Mouse (Mus musculus): ENCODE data around the gene Smok3c.
A peak's percentile ranks its signal among the peaks of the same experiment; 100 is the strongest.
"Not testable (repeated sequence)": the region's sequence is repeated elsewhere in the genome, so short reads cannot be mapped to it uniquely, and the experiment has no call there.

The Smok3c gene

DNA sequence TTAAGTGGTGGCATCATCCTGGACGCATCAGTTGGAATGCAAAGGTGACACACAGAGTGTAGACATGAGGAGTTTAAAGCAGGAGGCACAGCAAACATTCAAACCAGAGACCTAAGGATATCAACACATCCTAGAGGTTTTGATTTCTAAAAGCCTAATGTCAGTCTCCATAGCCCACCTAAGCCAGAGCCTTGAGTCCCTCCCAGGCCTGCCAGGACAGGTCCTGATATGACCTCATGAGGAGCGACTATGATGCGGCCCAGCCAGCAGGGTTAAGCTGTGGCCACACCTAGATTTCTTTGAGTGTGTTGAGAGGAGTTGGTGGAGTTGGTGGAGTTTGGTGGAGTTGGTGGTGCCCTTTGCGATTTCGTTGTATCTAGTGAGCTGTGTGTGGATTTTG lies at the start of gene Smok3c:
Gene Smok3c (plus strand): TSS at position 301 of the 400 bp plus-strand sequence.
- DNase-seq (ENCODE audit: low spot score in 2 of 2) = not testable (repeated sequence)

DNA sequence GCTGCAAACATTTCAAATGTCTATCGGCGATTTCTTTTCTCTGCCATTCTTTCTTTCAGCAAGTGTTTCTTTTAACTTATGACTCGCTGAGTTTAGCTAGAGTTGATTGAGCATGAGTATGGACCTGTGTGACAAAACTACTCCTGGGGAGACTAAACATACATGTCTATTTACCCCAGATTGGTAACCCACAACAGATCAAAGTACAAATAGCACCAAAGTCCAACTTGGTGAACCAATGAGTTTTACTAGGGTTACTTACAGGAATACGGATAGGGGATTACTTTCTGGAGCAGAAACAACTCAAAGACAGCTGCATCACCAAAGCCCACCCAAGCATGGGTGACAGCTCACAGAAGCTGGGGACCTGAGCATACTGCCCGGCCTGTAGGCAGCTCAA lies 43.6 kb upstream of the Smok3c start:
- no peak for DNase-seq (ENCODE audit: low spot score in 2 of 2)

DNA sequence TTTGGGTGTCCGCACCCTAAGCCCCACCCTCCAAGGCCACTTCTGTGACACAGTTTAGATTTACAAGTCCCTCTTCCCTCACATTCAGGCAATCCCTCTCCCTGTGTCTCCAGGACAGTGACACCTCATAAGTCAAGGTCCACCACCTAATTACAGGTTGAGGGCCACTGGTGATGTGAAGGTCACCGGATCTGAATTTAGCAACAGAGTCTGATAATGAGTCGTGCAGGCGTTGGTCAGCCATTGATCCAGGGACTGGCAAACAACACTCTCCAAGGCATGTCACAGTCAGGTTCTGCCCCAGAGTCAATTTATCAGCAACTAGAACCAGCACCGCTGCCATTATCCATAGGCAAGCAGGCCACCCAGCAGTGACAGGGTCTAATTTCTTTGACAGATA lies 40.6 kb upstream of the Smok3c start:
- DNase-seq (ENCODE audit: low spot score in 2 of 2) = no peak

DNA sequence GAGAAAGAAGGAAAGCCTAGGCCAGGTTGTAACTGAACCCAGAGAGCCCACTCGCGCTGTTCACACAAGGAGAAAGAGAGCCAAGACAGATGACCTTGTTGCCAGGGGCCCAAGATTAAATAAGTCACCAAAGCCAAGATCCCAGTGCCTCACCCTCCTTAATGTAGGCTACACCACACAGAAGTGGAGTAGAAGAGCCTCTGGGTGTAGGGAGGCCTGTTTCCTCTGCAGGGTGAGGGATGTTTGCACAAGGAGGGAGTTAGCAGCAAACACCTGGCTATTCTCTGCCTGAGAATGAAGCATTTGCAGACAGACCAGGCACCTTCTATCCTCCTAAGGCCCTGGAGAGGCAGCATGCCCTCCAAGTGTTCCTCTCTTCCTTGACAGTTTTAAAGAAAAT lies 36.5 kb upstream of the Smok3c start:
- DNase-seq (ENCODE audit: low spot score in 2 of 2) = no peak

DNA sequence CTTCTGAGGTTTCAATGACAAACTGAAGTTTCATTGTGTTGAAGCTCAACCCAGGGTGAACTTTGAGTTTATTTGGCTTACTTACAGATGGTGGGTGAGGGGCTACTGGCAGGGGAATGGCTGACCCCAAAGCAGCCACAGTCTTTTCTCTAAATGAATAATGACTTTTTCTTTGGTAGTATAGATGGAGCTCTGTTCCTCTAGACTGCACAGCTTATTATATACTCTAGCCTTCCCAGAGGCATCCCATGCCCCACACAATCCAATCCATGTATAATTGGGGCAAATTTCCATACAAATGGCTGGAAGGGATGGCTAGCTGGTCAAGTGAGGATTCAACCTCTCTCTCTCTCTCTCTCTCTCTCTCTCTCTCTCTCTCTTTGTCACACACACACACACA lies 36.0 kb upstream of the Smok3c start:
- no peak for DNase-seq (ENCODE audit: low spot score in 2 of 2)

DNA sequence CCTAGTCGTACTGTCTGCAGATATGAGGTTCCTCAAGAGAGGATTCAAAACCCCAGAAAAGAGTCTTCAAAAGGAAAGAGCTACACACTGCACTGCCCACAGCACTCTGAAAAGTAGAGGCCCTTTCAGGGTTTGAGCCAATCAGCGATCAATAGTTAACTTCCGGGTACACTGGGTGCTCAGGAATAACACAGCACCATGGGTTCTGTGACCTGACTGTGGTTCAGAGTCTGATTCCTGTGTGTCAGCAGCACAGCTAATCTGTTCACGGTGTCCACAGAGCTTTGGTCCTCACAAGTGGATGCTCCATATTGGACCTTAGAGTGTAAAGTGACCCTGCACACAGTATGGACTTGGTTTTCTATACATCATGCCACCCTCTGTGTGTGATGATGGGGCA lies 33.4 kb upstream of the Smok3c start:
- not testable (repeated sequence) for DNase-seq (ENCODE audit: low spot score in 2 of 2)

DNA sequence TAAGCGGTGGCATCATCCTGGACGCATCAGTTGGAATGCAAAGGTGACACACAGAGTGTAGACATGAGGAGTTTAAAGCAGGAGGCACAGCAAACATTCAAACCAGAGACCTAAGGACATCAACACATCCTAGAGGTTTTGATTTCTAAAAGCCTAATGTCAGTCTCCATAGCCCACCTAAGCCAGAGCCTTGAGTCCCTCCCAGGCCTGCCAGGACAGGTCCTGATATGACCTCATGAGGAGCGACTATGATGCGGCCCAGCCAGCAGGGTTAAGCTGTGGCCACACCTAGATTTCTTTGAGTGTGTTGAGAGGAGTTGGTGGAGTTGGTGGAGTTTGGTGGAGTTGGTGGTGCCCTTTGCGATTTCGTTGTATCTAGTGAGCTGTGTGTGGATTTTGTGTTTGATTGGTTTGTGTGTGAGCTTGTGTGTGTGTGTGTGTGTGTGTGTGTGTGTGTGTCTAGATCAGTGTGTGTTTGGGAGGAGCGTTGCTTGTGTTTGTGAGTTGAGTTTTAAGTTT lies 32.0 kb upstream of the Smok3c start, which contains the start of the genes Smok3a and Smok3b:
Gene Smok3a (plus strand): TSS at position 301 of the 519 bp plus-strand sequence.
Gene Smok3b (plus strand): TSS at position 469 of the 519 bp plus-strand sequence.
- not testable (repeated sequence) for DNase-seq (ENCODE audit: low spot score in 2 of 2)

DNA sequence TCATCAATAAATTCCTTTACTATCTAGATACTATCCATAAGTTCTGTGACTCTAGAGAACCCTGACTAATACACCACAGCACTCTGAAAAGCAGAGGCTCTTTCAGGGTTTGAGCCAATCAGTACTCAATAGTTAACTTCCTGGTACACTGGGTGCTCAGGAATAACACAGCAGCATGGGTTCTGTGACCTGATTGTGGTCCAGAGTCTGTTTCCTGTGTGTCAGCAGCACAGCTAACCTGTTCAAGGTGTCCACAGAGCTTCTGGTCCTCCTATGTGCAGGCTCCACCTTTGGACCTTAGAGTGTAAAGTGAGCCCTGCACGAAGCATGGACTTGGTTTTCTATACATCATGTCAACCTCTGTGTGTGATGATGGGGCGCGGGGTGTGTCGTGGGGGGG lies 20.8 kb downstream of the Smok3c start:
- DNase-seq (ENCODE audit: low spot score in 2 of 2) = no peak

DNA sequence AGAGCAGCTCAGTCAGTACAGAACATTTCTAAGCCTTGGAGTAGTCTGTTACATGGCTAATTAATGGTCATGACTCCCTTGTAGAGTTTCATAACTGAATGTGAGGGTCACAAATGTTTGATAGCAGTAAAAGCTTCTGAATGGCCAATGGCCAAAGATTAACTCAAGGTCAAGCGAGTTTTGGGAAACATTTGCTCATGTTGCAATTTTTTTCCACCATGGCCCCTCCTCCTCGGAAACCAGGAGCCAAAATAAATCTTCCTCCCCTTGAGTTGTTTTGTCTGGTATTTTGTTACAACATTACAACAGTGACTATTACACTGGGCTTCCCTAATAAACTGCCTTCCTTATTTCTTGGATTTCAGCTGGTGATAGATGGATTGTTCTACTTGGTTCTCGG lies 22.7 kb downstream of the Smok3c start:
- no peak for DNase-seq (ENCODE audit: low spot score in 2 of 2)

DNA sequence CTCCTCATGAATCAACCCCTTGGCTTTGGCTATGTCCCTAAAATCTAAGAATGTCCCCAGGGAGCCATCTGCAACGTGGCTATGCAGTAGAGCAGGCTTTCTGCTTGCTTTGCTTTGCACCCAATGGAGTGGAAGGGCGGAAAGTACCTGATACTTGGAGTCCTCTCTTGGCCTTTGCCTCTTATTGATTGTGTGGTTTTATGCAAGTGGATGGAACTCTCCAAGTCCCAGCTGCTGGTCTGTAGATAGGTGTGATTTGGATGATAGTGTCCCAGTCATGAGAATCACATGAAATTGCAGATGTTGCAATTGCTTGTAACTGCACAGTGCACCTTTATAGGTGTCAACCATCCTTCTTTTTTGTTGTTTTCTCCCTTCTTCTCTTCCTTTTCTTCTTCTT lies 23.2 kb downstream of the Smok3c start:
- no peak for DNase-seq (ENCODE audit: low spot score in 2 of 2)

DNA sequence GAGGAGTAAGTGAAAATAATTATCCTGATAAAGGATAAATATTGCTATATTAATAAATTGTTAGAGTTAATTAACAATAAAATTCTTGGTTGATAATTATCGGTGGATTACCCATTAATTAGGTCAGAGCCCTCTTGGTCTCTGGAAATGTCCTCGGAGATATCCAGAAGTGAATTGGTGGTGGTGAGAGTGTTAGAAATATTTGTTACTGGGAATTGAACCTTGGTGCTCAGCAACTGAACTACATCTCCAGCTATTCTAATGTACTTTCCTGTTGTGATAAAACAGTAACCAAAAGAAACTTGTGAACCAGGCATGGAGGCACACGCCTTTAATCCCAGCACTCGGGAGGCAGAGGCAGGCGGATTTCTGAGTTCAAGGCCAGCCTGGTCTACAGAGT lies 27.5 kb downstream of the Smok3c start:
- no peak for DNase-seq (ENCODE audit: low spot score in 2 of 2)

DNA sequence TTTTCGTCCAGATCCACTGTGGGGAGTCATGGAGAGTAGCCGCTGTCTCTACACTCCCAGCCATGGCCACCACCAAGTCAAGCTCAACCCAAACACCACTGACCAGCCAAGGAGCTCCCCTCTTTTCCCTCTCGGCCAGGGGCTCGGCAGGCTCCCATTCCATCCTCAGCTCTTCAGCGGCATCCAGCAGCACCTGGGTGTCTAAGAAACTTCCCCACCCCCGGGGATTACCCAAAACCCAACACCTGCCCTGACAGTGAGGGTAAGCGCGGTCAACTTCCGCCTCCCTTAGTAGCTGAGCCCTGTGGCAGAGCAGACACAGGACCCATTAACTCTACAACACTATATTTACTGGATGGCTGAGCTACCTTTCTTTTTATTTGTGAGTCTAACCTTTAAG lies 28.5 kb downstream of the Smok3c start:
- no peak for DNase-seq (ENCODE audit: low spot score in 2 of 2)

DNA sequence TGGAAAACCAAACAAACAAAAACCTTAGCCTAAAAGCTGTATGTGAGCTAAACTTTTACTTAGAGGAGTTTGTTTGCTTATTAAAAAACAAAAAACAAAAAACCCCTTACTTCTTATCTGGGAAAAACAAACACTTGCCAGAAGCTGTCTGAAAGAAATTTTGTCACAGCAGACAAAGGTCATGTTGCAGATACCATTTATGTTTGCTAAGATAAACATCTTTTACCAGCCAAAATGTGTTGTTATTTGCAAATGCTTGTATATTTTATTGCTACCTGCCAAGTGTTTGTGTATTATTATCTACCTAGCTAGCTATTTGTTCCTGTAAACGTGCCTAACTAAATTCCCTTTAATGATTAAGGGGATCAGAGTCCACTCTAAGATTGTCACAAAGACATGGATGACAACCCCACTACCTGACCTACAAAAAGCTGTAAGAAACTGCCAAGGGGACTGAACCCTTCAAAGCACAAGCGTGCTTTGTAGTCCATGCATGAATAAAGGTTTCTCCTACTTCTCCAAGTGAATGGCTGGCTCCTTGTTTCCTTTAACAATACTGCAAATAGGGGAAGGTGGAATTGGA lies 30.4 kb downstream of the Smok3c start:
- no peak for DNase-seq (ENCODE audit: low spot score in 2 of 2)

DNA sequence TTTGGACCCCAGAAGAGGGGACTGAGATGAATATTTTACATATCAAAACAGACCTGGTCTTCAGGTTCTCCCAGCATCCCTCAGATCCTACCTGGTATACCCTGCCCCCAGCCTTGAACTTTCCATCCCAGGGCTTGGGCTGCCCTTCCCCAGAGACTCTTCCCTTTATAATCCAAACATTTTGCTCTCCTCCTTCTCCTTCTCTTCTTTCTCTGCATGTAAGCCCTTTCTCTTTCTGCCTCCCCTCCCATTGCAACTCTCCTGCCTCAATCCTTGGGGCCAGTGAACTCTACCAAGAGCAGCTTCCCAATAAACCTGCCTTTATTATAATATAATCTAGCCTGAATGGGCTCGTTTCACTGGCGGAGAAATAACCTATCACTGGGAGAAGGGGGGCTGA lies 30.9 kb downstream of the Smok3c start:
- no peak for DNase-seq (ENCODE audit: low spot score in 2 of 2)

DNA sequence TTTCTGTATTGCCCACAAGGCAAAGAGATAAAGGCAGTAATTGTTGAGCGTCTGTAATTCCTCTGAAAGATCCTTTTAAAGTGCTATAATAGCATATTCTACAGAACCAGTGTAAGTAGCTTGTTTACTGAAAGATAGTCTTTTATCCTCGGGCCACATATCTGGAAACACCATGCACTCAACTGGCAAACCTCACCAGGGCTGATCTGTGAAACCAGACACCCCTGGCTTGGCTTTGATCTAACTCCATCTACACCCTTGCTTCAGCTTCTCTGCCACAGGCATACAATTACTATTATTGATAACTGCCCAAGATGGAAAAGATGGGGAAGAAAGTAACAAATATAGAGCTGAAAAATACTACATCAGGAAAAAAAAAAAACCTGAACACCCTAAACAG lies 31.5 kb downstream of the Smok3c start:
- no peak for DNase-seq (ENCODE audit: low spot score in 2 of 2)

DNA sequence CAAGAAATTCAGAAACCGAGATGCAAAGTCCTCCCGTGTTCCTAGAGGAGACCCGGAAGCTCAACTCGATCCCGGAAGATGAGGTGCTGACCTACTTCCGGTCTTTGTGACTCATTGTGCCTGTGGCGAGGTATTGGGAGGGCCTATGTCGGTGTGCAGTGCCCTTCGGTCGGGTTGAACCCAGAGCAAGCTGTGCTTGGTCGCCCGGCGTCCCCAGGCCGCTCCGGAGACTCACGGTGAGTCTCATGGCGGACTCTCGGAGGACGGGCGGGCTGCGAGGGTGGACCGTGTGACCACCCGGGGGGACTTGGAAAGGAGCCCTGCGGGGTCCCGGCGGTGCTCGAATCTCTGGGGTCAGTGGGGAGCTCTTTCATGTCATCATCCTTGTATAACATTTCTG lies 32.0 kb downstream of the Smok3c start, which contains the start of gene Zkscan1:
Gene Zkscan1 (plus strand): TSS at position 89 of the 400 bp plus-strand sequence.
- peak; percentile 46 to 55 for DNase-seq (ENCODE audit: low spot score in 2 of 2)

DNA sequence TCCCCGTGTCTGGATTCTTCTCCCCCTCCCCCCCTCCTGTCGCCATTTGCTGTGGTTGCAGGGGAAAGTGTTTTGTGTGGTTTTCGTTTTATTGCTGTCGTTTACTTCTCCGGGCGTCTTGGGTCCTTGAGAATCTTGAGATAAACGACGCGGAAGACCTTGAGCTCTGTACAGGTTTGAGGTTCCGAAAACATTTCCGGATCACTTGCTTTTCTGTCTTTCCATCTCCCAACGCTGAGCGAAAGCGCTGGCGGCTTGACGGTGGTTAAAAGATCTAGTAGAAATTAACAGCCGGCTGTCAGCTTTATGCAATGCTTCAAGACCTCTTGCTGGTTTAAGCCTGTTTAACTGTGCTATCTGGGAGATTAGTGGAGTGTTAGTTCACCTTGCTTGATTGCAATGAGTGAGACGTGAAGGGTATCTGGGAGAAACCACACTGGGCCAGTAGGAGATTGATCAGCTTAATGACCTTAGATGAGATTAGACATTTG lies 32.5 kb downstream of the Smok3c start:
- no peak for DNase-seq (ENCODE audit: low spot score in 2 of 2)

DNA sequence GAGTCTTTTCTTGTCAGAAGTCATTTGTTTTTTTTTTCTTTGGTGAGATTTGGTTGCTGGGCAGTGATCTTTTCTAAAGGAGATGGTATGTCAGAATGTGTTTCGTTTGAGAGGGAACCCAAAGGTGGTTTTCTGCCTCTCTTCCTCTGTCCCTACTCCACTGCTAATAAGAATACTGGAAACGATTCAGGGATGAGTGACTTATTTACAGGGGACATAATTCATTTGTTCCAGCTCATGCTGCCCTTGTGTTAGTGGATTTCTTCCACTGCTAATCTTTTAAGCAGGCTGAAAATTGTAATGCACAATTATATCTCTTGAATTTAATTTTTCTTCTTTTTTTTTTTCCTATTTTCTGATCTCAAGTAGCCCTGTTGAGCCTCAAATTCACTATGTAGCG lies 33.8 kb downstream of the Smok3c start:
- DNase-seq (ENCODE audit: low spot score in 2 of 2) = no peak

DNA sequence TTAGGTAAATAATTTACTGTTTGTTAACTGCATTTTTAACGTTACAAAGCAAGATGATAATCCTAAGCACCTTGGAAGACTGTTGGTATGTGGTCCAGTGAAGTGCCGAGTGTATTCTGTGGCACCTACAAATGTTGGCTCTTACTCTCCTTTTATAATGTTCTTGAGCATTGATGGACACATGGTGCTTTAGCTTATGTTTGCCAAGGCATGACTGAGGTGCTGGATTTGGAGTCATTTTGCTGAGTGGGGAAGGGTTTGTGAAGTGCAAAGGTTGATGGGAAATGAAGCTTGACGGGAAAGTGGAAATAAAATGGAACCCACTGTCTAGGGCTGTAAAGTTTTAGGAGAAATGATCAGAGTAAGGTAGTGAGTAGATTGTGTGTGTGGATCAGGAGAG lies 35.4 kb downstream of the Smok3c start:
- DNase-seq (ENCODE audit: low spot score in 2 of 2) = no peak

DNA sequence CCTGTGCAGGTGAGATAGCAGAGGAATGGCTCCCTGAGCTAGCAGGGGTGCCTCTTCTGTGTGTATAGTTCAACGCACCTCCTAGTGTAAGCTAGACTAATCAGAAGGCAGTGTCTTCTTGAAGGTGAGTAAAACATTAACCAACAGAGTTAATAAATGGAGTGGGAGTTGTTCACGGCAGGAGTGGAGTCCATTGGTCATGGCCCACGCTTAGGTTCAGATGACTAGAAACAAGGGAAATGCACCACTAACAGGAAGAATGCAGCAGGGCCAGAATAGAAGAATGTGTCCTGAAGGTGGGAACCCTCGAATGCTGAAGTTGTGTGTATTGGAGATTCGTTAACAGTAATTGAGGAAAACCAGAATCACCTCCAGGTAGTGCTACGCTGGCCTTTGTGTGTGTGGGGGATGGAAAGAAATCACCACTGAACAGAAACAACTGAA lies 36.1 kb downstream of the Smok3c start:
- no peak for DNase-seq (ENCODE audit: low spot score in 2 of 2)

DNA sequence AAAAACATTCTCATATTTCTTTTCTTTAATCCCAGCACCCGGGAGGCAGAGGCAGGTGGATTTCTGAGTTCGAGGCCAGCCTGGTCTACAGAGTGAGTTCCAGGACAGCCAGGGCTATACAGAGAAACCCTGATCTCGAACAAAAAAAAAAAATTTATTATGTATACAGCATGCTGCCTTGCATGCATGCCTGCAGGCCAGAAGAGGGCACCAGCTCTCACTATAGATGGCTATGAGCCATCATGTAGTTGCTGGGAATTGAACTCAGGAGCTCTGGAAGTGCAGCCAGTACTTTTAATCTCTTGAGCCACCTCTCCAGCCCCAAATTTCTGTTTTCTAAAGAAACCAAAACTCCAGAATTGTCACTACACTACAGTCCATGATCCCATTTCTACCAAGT lies 37.3 kb downstream of the Smok3c start:
- no peak for DNase-seq (ENCODE audit: low spot score in 2 of 2)

DNA sequence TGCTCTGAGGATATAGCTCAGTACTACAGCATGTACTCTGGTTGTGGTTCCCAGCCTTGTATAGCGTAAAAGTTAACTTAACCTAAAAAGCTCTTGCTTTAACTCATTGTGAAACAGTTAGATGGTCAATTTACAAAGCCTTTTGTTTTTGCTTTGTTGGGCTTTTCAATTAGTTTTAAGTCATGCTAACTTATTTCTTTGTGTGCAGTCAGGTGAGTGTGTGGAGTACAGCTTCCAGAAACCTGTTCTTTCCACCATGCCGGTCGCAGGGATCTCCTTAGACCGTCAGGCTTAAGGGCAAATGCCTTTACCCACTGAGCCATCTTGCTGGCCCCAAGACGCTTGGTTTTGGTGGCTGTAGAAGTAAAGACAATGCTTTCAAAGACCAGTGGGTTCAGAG lies 37.7 kb downstream of the Smok3c start:
- no peak for DNase-seq (ENCODE audit: low spot score in 2 of 2)

DNA sequence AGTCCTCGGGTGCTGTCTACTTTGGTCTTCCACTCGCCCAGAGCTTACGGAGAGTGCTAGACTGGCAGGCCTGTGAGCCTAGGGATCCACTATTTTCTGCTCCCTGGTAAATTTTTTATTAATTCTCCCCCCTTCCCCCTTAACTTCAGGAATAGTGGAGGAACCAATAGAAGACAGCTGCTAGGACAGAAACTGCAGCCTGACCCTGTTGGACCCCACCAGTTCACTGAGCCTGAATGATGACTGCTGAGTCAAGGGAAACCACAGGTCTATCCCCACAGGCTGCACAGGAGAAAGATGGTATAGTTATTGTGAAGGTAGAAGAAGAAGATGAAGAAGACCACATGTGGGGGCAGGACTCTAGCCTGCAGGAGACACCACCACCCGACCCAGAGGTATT lies 39.8 kb downstream of the Smok3c start:
- DNase-seq (ENCODE audit: low spot score in 2 of 2) = no peak

DNA sequence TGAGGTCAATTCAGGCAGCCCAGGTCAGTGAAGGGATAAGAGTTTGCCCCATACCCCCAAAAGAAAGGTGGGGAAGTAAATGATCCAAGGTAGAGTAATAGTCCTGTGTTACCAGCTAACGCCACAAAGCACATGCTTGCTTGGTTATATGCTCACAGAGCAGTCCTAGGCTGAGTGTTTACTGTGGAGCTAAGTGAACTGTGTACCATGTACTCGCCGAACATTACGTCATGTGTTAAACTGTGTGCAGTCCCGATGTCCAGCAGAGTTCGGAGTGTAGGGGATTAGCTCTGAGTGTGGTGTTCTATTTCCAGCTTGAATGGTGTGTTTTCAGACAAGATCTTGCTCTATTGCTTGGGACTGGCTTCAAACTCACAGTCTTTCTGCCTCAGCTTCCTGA lies 41.5 kb downstream of the Smok3c start:
- no peak for DNase-seq (ENCODE audit: low spot score in 2 of 2)

Data from spleen, postnatal 14 days (tissue).